Mouse (Mus musculus) spleen, adult 2 months (tissue): ENCODE data around the gene Ptprm. TPM values are rescaled to one million over a fixed set of nuclear protein-coding genes. Genes with fewer than 3 reads are reported as not detected.

Source experiments
- DNase-seq, 2 experiments: peaks; one replicate each; pipeline versions ENCODE4 v3.0.0 to v3.0.0-alpha.2; 2012 to 2021; ENCODE audit warnings: low spot score in 2 of 2, low read depth in 1 of 2
- H3K27ac ChIP-seq: fragments of 200-500 bp; 2 replicates; pipeline ENCODE4 v1.5.1; 2012; ENCODE audit warnings: low read length, inconsistent platforms; ENCODE audit not compliant: insufficient read depth
- H3K27me3 ChIP-seq: fragments of 200-500 bp; 2 replicates; pipeline ENCODE4 v1.6.1; 2012; ENCODE audit warnings: mild to moderate bottlenecking, moderate library complexity, low read length, inconsistent platforms; ENCODE audit not compliant: control insufficient read depth, insufficient read depth
- H3K36me3 ChIP-seq: fragments of 200-500 bp; 2 replicates; pipeline ENCODE4 v1.6.1; 2012; ENCODE audit warnings: mild to moderate bottlenecking, low read length, inconsistent platforms; ENCODE audit not compliant: control insufficient read depth, insufficient read depth
- H3K4me1 ChIP-seq: fragments of 200-500 bp; 2 replicates; pipeline ENCODE4 v1.6.1; 2011; ENCODE audit warnings: inconsistent platforms; ENCODE audit not compliant: control insufficient read depth, insufficient read depth, insufficient read length
- H3K4me3 ChIP-seq: fragments of 200-500 bp; 2 replicates; pipeline ENCODE4 v1.5.1; 2011; ENCODE audit warnings: mild to moderate bottlenecking, inconsistent platforms; ENCODE audit not compliant: insufficient read depth, insufficient read length; ENCODE audit errors: extremely low read depth
- CTCF ChIP-seq: fragments of 200-500 bp; IDR thresholded peaks from 2 replicates; pipeline ENCODE4 v1.5.1; 2011; ENCODE audit warnings: mild to moderate bottlenecking, inconsistent platforms; ENCODE audit not compliant: insufficient read depth, insufficient read length, insufficient replicate concordance; ENCODE audit errors: extremely low read depth
- POLR2A ChIP-seq: fragments of 200-500 bp; IDR thresholded peaks from 2 replicates; pipeline ENCODE4 v1.6.1; 2011; ENCODE audit warnings: low read depth, low read length, inconsistent platforms
- WGBS: fragments of 180-500 bp; shearing (Covaris S2); methylation state at CpG from one replicate; pipeline ENCODE4 v1.1.7; 2018; 5-methylcytosine and 5-hydroxymethylcytosine counted together
- polyA plus RNA-seq: library from polyadenylated mRNA; depleted of rRNA; stranded (reverse); fragments of >200 nt; gene quantifications from 2 replicates; pipeline ENCODE4 v1.2.3, GENCODE M21; 2012

Gene Ptprm
- polyA plus RNA-seq, 1 experiment = 5.0 TPM

DNA sequence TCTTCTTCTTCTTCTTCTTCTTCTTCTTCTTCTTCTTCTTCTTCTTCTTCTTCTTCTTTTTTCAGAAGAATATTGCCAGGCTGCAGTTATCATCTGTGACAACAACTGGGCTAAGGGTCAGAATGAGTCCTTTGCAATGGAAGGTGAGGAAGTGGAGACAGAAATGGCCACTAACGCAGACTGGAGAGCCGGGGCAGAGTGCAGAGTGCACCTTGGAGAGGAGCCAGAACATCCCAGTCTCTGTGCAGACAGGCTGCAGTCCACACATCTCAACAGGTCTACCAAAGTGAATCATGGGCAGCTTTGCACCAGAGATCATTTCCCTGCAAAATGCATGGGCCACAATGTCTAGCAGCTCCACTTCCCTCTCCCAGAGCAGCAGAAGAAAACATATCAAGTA is 239.4 kb downstream of the Ptprm start:
- Histone ChIP-seq H3K27me3 (no peaks in the 10 kb centered on the region), H3K36me3 (no peaks in the 10 kb centered on the region), H3K27ac (no peak overlapping the region), H3K4me1 (no peaks in the 10 kb centered on the region), H3K4me3 (no peak overlapping the region)
- DNase-seq = no peak
- 79% methylated on average over 2 of the region's 2 CpGs for WGBS
- no peak for TF ChIP-seq POLR2A
- no peak for TF ChIP-seq CTCF

DNA sequence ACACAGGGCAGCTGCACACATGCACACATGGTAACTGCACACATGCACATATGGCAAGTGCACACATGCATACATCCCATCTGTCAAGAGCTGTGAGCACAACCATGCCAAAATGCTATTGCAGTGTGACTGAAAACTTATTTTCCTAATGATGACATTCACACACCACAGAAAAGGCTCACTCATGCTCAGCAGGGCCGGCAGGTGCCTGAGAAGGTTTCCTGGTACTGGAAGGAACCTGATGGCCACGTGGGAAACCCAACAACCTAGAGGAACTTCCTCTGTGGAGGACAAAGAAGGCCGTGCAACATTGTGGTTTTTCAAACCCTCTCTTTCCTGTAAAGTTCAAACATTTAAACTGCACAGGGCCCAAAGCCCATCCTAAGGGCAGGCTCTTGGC is 241.6 kb downstream of the Ptprm start:
- TF ChIP-seq CTCF (no peak), POLR2A (no peak)
- whole genome bisulfite sequencing = 5% methylated on average over 3 of the region's 3 CpGs
- Histone ChIP-seq H3K4me1 (no peaks in the 10 kb centered on the region), H3K4me3 (no peak overlapping the region), H3K27ac (no peak overlapping the region), H3K27me3 (no peaks in the 10 kb centered on the region), H3K36me3 (no peaks in the 10 kb centered on the region)
- no peak for DNase-seq

DNA sequence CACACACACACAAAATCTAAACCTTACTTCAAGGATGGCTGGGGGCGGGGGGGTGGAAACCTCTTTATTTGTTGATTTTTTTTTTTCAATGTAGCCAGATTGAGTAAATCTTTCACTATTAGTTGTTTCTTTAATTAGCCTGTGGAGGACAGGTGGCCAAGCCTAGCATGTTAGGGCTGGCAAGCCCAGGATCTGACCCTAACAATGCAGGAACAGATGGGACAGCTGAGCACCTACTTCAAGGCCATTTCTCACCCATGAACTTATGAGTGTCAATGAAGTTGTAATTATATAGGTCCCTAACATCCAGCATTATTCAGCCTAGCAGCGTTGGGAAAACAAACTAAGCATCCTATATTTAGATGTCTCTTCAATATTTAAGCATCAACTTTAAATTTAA is 248.1 kb downstream of the Ptprm start:
- DNase-seq = no peak
- Histone ChIP-seq H3K36me3 (no peaks in the 10 kb centered on the region), H3K4me1 (no peaks in the 10 kb centered on the region), H3K27ac (no peak overlapping the region), H3K4me3 (no peak overlapping the region), H3K27me3 (no peaks in the 10 kb centered on the region)
- no peak for TF ChIP-seq POLR2A
- 84% methylated on average over 2 of the region's 2 CpGs for WGBS

DNA sequence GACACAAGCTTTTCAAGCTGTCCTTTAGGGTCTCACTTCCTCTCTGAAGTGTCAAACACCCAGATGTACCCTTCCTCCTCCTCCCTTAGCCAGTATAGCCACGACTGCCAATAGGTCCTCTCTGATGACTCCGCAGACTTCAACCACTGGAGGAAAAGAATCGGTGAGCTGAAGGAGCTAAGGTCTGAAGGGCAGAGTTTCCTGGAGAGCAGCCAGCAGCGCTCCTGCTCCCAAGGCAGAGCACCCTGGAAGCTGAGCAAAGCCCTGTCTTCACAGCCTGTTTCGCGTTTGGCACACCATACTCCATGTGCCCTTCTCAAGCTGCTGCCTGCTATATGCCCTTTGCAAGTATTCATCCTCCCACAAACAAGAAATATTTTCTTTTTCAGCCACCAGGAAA is 252.2 kb downstream of the Ptprm start:
- H3K27ac ChIP-seq = no peak overlapping the region
- H3K4me1 ChIP-seq = no peaks in the 10 kb centered on the region
- TF ChIP-seq POLR2A = no peak
- TF ChIP-seq CTCF = no peak
- H3K36me3 ChIP-seq = no peaks in the 10 kb centered on the region
- DNase-seq = no peak
- 74% methylated on average over 6 of the region's 6 CpGs for WGBS
- no peak overlapping the region for H3K4me3 ChIP-seq
- H3K27me3 ChIP-seq = no peaks in the 10 kb centered on the region

DNA sequence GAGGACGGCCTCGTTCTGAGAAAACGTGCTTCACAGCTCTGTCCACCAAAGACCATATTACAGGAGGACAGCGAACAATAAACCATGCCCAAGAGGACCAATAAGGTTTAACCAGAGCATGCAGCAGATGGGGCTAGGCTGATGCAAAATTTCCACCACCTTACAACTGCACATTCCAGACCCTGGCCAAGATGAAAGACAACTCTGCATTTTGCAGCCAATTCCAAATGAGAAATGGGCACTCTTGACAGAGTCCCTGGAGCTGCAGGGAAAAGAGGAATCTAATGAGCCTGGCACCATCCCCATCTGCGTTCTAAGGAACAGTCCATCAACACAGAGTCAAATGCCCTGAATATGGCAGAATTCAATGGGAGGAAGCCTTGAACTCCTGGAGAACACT is 263.3 kb downstream of the Ptprm start:
- Histone ChIP-seq H3K4me3 (no peak overlapping the region), H3K27me3 (no peaks in the 10 kb centered on the region), H3K36me3 (no peaks in the 10 kb centered on the region), H3K4me1 (no peaks in the 10 kb centered on the region), H3K27ac (no peak overlapping the region)
- no peak for TF ChIP-seq CTCF
- TF ChIP-seq POLR2A = no peak
- WGBS = 91% methylated on average over 5 of the region's 5 CpGs
- no peak for DNase-seq

DNA sequence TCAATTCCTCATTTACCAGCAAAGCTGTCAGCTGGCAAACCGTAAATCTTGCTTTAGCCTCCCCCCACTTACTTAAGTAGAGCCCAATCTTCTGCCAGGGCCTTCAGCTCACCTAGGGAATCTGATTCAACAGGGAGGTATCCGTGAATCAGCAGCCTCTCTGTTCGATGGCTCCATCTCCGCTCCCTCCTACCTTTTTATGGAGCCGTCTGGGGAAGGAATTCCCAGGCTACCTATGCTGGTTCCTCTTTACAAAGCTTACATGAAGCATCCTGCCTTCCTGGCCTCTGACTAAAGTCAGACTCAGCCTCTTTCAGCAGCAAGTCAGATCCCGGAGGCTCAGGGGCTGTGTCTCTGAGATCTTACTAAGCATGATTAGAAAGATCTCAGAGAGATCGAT is 264.1 kb downstream of the Ptprm start:
- no peak for DNase-seq
- Histone ChIP-seq H3K27ac (no peak overlapping the region), H3K36me3 (no peaks in the 10 kb centered on the region), H3K4me1 (no peaks in the 10 kb centered on the region), H3K27me3 (no peaks in the 10 kb centered on the region), H3K4me3 (no peak overlapping the region)
- 89% methylated on average over 7 of the region's 7 CpGs for whole genome bisulfite sequencing
- no peak for TF ChIP-seq CTCF
- no peak for TF ChIP-seq POLR2A

DNA sequence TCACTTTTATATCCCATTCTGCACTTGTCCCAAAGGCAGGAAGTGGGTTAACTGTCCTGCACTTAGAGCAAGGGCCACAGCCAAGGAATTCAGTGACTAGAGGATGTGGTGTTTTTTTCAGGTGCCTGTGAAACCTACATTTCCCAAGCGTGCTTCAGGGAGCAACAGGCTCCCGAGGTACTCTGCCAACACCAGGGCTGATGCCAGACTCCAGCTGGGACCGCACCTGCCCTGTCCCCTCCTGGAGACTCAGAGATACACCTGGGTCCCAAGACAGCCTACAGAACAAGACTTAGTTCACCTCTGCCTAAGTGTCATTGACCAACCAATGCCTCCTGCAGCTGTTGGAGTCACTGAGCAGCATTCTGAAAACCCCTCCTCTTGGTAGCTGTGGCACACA is 264.6 kb downstream of the Ptprm start:
- Histone ChIP-seq H3K4me1 (no peaks in the 10 kb centered on the region), H3K36me3 (no peaks in the 10 kb centered on the region), H3K4me3 (no peak overlapping the region), H3K27ac (no peak overlapping the region), H3K27me3 (no peaks in the 10 kb centered on the region)
- DNase-seq = no peak
- TF ChIP-seq CTCF = no peak
- no peak for TF ChIP-seq POLR2A
- WGBS = 63% methylated on average over 3 of the region's 3 CpGs
